Mouse (Mus musculus) kidney, adult 2 months (tissue): ENCODE measurements around the gene Pdss2.

Experiments
- CTCF ChIP-seq: fragments of 200-500 bp; conservative IDR thresholded peaks from 2 replicates; pipeline ENCODE4 v1.5.1; 2011; ENCODE audit warnings: low read depth, mild to moderate bottlenecking, control low read depth, low read length, moderate library complexity, mixed read lengths; ENCODE audit not compliant: insufficient read depth, insufficient read length
- POLR2A ChIP-seq: fragments of 200-500 bp; IDR thresholded peaks from one replicate; pipeline ENCODE4 v1.6.1; 2011; ENCODE audit warnings: low read depth, low read length, control low read depth

DNA sequence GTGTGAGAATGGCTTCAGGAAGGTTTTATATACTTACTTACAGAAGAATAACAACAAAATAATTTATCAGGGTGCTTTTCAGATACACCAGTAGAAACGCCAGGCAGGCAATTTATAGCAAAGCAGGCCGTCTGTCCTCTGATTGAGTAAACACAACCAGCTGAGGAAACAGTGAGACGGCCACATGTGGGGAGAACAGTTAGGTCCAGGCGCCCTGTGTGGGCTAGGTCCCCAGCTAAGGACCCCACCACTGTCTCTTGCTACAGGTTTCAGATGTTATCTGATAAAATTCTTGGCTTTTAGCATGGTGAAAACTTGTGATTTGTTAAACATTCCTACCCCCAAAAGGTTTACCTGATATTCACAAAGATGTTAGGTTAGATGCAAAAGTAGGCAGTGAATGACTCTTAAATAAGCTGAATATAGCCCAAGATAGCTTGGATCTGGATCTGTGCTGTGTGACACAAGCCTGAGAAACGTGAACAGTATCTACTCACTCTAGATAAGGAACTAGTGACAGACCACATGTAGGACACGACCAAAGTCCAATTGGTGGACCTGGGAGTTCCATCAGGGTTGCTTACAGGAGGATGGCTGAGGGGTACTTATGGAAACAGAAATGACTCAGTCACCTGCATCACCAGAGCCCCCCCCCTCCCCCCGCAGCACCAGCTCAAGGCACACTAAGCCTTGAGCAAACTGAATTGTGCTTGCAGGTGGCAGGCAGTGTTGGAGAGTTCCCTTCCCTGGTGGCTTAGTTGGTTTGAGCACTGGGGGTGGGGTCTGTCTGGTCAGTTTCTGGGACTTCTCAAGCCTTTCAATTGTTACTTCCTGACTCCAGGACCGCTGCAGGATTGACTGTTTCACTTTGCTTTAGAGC is 56.2 kb downstream of the Pdss2 start:
- no peak for TF ChIP-seq POLR2A
- TF ChIP-seq CTCF: no peak
